Mouse (Mus musculus) heart, embryonic 16.5 days (tissue): Measurements from ENCODE around the gene Fbxo42. TPM values are rescaled to one million over a fixed set of nuclear protein-coding genes. Genes with fewer than 3 reads are reported as not detected.

Experiments
- polyA plus RNA-seq: library from polyadenylated mRNA; unstranded; fragments of >200 nt; fragmentation: Nextera tagmentation; extraction: Ambion mirVana; gene quantifications from 2 replicates; pipeline ENCODE4 v1.2.1, GENCODE M21; 2015

Fbxo42 gene
- polyA plus RNA-seq, 1 experiment from 2014 or later, result 14.5 TPM

Other genes with a start within 250 kb of the Fbxo42 start
- 2.1 and 2.6 TPM in 2 replicates for gene Padi2, start 241.6 kb upstream of the Fbxo42 start, polyA plus RNA-seq
- gene Sdhb, start 186.7 kb upstream of the Fbxo42 start, polyA plus RNA-seq, result 1,158 and 1,167 TPM in 2 replicates
- gene Atp13a2, start 161.0 kb upstream of the Fbxo42 start, polyA plus RNA-seq, result 28.9 and 30.7 TPM in 2 replicates
- gene Mfap2, start 137.5 kb upstream of the Fbxo42 start, polyA plus RNA-seq, result 197 and 233 TPM in 2 replicates
- 3.0 and 4.2 TPM in 2 replicates for gene Crocc, start 87.4 kb upstream of the Fbxo42 start, polyA plus RNA-seq
- 49.8 and 50.1 TPM in 2 replicates for gene Necap2, start 69.6 kb upstream of the Fbxo42 start, polyA plus RNA-seq
- gene Spata21, start 59.6 kb upstream of the Fbxo42 start, polyA plus RNA-seq, result 0.08 TPM in 1 of 2 replicates, not detected in the other
- gene Szrd1, start 8.1 kb upstream of the Fbxo42 start, polyA plus RNA-seq, result 29.5 and 33.9 TPM in 2 replicates
- gene Rsg1, start 66.0 kb downstream of the Fbxo42 start, polyA plus RNA-seq, result 2.4 and 3.6 TPM in 2 replicates
- gene Arhgef19, start 91.6 kb downstream of the Fbxo42 start, polyA plus RNA-seq, result 2.3 and 4.0 TPM in 2 replicates
- 3.1 and 3.9 TPM in 2 replicates for gene Epha2, start 153.3 kb downstream of the Fbxo42 start, polyA plus RNA-seq
- gene Fam131c, start 220.3 kb downstream of the Fbxo42 start, polyA plus RNA-seq, result 0.58 and 0.87 TPM in 2 replicates